Mouse (Mus musculus) thymus, adult 2 months (tissue): ENCODE results near the gene Frmd4a. TPM values are rescaled to one million over a fixed set of nuclear protein-coding genes. Genes with fewer than 3 reads are reported as not detected.

Experiments
- DNase-seq: peaks from one replicate; pipeline ENCODE4 v3.0.0; 2021
- H3K27ac ChIP-seq: fragments of 200-500 bp; 2 replicates; pipeline ENCODE4 v1.5.1; 2012; ENCODE audit warnings: low read length, control low read depth; ENCODE audit not compliant: control insufficient read depth, insufficient read depth
- H3K27me3 ChIP-seq: fragments of 200-500 bp; 2 replicates; pipeline ENCODE4 v1.6.1; 2012; ENCODE audit warnings: mild to moderate bottlenecking, low read length, moderate library complexity, mixed read lengths; ENCODE audit not compliant: control insufficient read depth, insufficient read depth
- H3K36me3 ChIP-seq: fragments of 200-500 bp; 2 replicates; pipeline ENCODE4 v1.6.1; 2012; ENCODE audit warnings: mild to moderate bottlenecking, low read length, moderate library complexity; ENCODE audit not compliant: control insufficient read depth, insufficient read depth
- H3K4me1 ChIP-seq: fragments of 200-500 bp; replicated peaks from 2 replicates; pipeline ENCODE4 v1.6.1; 2012; ENCODE audit warnings: low read length; ENCODE audit not compliant: control insufficient read depth, insufficient read depth
- H3K4me3 ChIP-seq: fragments of 200-500 bp; 2 replicates; pipeline ENCODE4 v1.5.1; 2012; ENCODE audit warnings: mild to moderate bottlenecking, low read length, control low read depth, moderate library complexity; ENCODE audit not compliant: control insufficient read depth, insufficient read depth
- CTCF ChIP-seq: fragments of 200-500 bp; IDR thresholded peaks from 2 replicates; pipeline ENCODE4 v1.5.1; 2012; ENCODE audit warnings: mild to moderate bottlenecking, control low read depth, low read length, moderate library complexity, borderline replicate concordance; ENCODE audit not compliant: control insufficient read depth, poor library complexity, insufficient read depth; ENCODE audit errors: extremely low read depth
- POLR2A ChIP-seq: fragments of 200-500 bp; IDR thresholded peaks from 2 replicates; pipeline ENCODE4 v1.6.1; 2012; ENCODE audit warnings: mild to moderate bottlenecking, low read length, control low read depth, moderate library complexity; ENCODE audit not compliant: control insufficient read depth, poor library complexity, insufficient read depth; ENCODE audit errors: extremely low read depth
- WGBS: fragments of 180-500 bp; shearing (Covaris S2); methylation state at CpG from one replicate; pipeline ENCODE4 v1.1.7; 2018; 5-methylcytosine and 5-hydroxymethylcytosine counted together
- polyA plus RNA-seq: library from polyadenylated mRNA; depleted of rRNA; stranded (reverse); fragments of >200 nt; gene quantifications from 2 replicates; pipeline ENCODE4 v1.2.3, GENCODE M21; 2012

The Frmd4a gene
- polyA plus RNA-seq, 1 experiment, result 17.5 TPM

GRCm38 (mm10) chr2:4393046-4393445, 375.5 kb downstream of the Frmd4a start:
- 96% methylated on average over 4 of the region's 4 CpGs for WGBS
- no peak for TF ChIP-seq CTCF
- no peak for TF ChIP-seq POLR2A
- no peak overlapping the region for H3K27ac ChIP-seq

GRCm38 (mm10) chr2:4394641-4395040, 377.1 kb downstream of the Frmd4a start:
- TF ChIP-seq CTCF (no peak), POLR2A (no peak)
- H3K4me1 ChIP-seq, result no peaks in the 10 kb centered on the region
- DNase-seq, result no peak
- 27% methylated on average over 7 of the region's 7 CpGs for WGBS
- no peak overlapping the region for H3K27ac ChIP-seq
- no peaks in the 10 kb centered on the region for H3K27me3 ChIP-seq
- no peak overlapping the region for H3K4me3 ChIP-seq
- no peaks in the 10 kb centered on the region for H3K36me3 ChIP-seq

More at GRCm38 (mm10) chr2:4393046-4393445, 375.5 kb downstream of the Frmd4a start:
- Histone ChIP-seq H3K4me3 (no peak overlapping the region), H3K4me1 (no peaks in the 10 kb centered on the region), H3K27me3 (no peaks in the 10 kb centered on the region), H3K36me3 (no peaks in the 10 kb centered on the region)
- no peak for DNase-seq

GRCm38 (mm10) chr2:4399721-4400120, 382.2 kb downstream of the Frmd4a start:
- Histone ChIP-seq H3K27ac (no peak overlapping the region), H3K4me3 (no peak overlapping the region), H3K36me3 (no peaks in the 10 kb centered on the region), H3K27me3 (peaks cover 7% of the 10 kb centered on the region; the same call in 1 of the 2 replicates), H3K4me1 (no peaks in the 10 kb centered on the region; the same call in 1 of the 2 replicates)
- 85% methylated on average over 1 of the region's 1 CpGs for WGBS
- DNase-seq, result no peak
- TF ChIP-seq POLR2A (no peak), CTCF (no peak)

- no peak overlapping the region for H3K27ac ChIP-seq
- H3K4me3 ChIP-seq, result peak overlapping the region; percentile 41
- H3K4me1 ChIP-seq, result no peaks in the 10 kb centered on the region; the same call in 1 of the 2 replicates
- WGBS, result 4% methylated on average over 73 of the region's 74 CpGs
- peak; percentile 6 for DNase-seq
- peaks cover 7% of the 10 kb centered on the region; the same call in 1 of the 2 replicates for H3K27me3 ChIP-seq
- no peaks in the 10 kb centered on the region for H3K36me3 ChIP-seq
- TF ChIP-seq CTCF (no peak), POLR2A (no peak)
Observed at GRCm38 (mm10) chr2:4400771-4401596, 383.5 kb downstream of the Frmd4a start.

GRCm38 (mm10) chr2:4401597-4402581, 384.4 kb downstream of the Frmd4a start:
- no peaks in the 10 kb centered on the region for H3K36me3 ChIP-seq
- WGBS, result 10% methylated on average over 28 of the region's 28 CpGs
- H3K27me3 ChIP-seq, result peaks cover 7% of the 10 kb centered on the region; the same call in 1 of the 2 replicates
- no peak for TF ChIP-seq CTCF
- no peak for TF ChIP-seq POLR2A
- no peak for DNase-seq
- H3K27ac ChIP-seq, result no peak overlapping the region
- no peaks in the 10 kb centered on the region; the same call in 1 of the 2 replicates for H3K4me1 ChIP-seq
- H3K4me3 ChIP-seq, result peak overlapping the region; percentile 41

GRCm38 (mm10) chr2:4406977-4407376, 389.5 kb downstream of the Frmd4a start:
- Histone ChIP-seq H3K27me3 (peaks cover 4% of the 10 kb centered on the region; the same call in 1 of the 2 replicates), H3K4me1 (peaks cover 4% of the 10 kb centered on the region; the same call in 1 of the 2 replicates), H3K36me3 (no peaks in the 10 kb centered on the region), H3K4me3 (no peak overlapping the region), H3K27ac (no peak overlapping the region)
- no peak for DNase-seq
- 91% methylated on average over 5 of the region's 5 CpGs for WGBS
- TF ChIP-seq CTCF, result no peak
- no peak for TF ChIP-seq POLR2A
